ENCODE assay signal across 8 mouse cellular contexts in the genomic region with DNA sequence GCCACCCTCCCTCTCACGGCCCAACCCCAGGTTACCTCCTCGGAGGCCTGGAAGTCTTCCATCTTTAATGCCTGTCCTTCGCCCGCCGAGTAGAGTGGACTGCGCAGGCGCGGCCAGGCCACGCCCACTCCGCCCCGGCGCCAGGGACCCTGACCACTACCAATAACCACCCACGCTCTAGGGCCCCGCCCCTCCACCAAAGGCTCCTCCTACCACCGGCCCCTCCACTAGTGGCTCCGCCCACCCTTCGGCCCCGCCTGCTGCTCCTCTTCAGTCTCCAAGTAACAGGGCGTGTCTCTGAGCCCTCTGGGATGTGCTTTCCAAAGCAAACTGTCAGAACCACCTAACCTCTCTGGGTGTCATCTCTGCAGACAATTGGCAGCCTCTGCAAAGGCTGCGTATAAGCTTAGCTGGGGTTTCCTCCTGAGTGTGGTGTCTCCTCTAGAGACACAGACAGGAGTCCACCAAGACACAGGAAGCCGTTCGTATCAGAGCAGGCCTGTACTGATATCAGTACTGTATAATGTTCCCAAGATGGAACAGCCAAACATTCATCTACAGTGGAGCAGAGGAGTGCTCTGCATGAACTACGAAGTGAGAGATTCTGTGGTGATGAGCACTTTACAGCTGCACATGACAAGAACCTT. TPM values are rescaled to one million over a fixed set of nuclear protein-coding genes. Genes with fewer than 3 reads are reported as not detected.
DNase-seq lines count a peak whose midpoint lies in the region; ATAC-seq and TF ChIP-seq lines count a peak whose summit lies in the region.
"Not testable (repeated sequence)": the region's sequence is repeated elsewhere in the genome, so short reads cannot be mapped to it uniquely, and the experiment has no call there.

A gene (minus strand): TSS at position 162 of the 647 bp plus-strand sequence.

- not testable (repeated sequence) for TF ChIP-seq POLR2A in kidney, adult 2 months (IDR thresholded peaks at IDR 0.05; ENCODE audit: low read depth, low read length); small intestine, adult 2 months (IDR thresholded peaks at IDR 0.05; ENCODE audit: low read depth, low read length)

- not testable (repeated sequence) for TF ChIP-seq CTCF in kidney, adult 2 months (conservative IDR thresholded peaks at IDR 0.05; ENCODE audit: insufficient read depth, insufficient read length, low read depth, low read length); small intestine, adult 2 months (IDR thresholded peaks at IDR 0.05; ENCODE audit: extremely low read depth, insufficient read length, insufficient replicate concordance, low read depth, low read length)

- peak; percentile 100 for DNase-seq in 3134 (ENCODE audit: extremely low read depth, insufficient read length, low spot score)
- peak; percentile 98 to 99 for DNase-seq in adrenal gland, postnatal 36 days
- peak; percentile 96 to 98 for DNase-seq in heart, adult 18-20 months
- peak; percentile 99 for DNase-seq in kidney, adult 2 months
- peak; percentile 95 for DNase-seq in limb, embryonic 11.5 days (ENCODE audit: low spot score)

- H3K27me3 ChIP-seq in embryonic facial prominence, embryonic 12.5 days; kidney, adult 2 months (replicated peaks; ENCODE audit: control insufficient read depth, insufficient read depth, low read length); limb, embryonic 11.5 days (ENCODE audit: control insufficient read depth, insufficient read depth, low read length); midbrain, embryonic 13.5 days; small intestine, adult 2 months (ENCODE audit: control insufficient read depth, insufficient read depth, low read length): not testable (repeated sequence)

- whole genome bisulfite sequencing in embryonic facial prominence, embryonic 12.5 days, result 10% methylated on average over 23 of the region's 23 CpGs
- 7% methylated on average over 23 of the region's 23 CpGs for WGBS in kidney, adult 2 months
- 12% methylated on average over 20 of the region's 23 CpGs for WGBS in limb, embryonic 11.5 days
- 10% methylated on average over 23 of the region's 23 CpGs for WGBS in midbrain, embryonic 13.5 days
- 3% methylated on average over 23 of the region's 23 CpGs for WGBS in small intestine, adult 2 months

- not testable (repeated sequence) for H3K36me3 ChIP-seq in embryonic facial prominence, embryonic 12.5 days; kidney, adult 2 months (ENCODE audit: control insufficient read depth, insufficient read depth, low read length); limb, embryonic 11.5 days (ENCODE audit: control insufficient read depth, insufficient read depth, low read length); midbrain, embryonic 13.5 days; small intestine, adult 2 months (ENCODE audit: control insufficient read depth, insufficient read depth, low read length)

- H3K27ac ChIP-seq in embryonic facial prominence, embryonic 12.5 days; kidney, adult 2 months (ENCODE audit: insufficient read depth, low read depth, low read length); limb, embryonic 11.5 days (replicated peaks; ENCODE audit: low read depth, low read length); small intestine, adult 2 months (ENCODE audit: insufficient read depth, low read depth, low read length): not testable (repeated sequence)
- peak within 1 kb of the TSS; percentile 75 for H3K27ac ChIP-seq in midbrain, embryonic 13.5 days

- peak; percentile 79 for ATAC-seq in embryonic facial prominence, embryonic 12.5 days (ENCODE audit: insufficient number of reproducible peaks, insufficient read depth, low FRiP score, low TSS enrichment)
- ATAC-seq in limb, embryonic 11.5 days (ENCODE audit: insufficient number of reproducible peaks, low FRiP score, low TSS enrichment, low read depth), result peak; percentile 79
- peak; percentile 81 for ATAC-seq in midbrain, embryonic 13.5 days

- peak within 1 kb of the TSS; percentile 57 for H3K4me2 ChIP-seq in embryonic facial prominence, embryonic 12.5 days (replicated peaks)
- peak within 1 kb of the TSS; percentile 47 for H3K4me2 ChIP-seq in limb, embryonic 11.5 days (ENCODE audit: low read depth, severe bottlenecking)
- peak within 1 kb of the TSS; percentile 57 for H3K4me2 ChIP-seq in midbrain, embryonic 13.5 days (replicated peaks)

- H3K9me3 ChIP-seq in embryonic facial prominence, embryonic 12.5 days; limb, embryonic 11.5 days (ENCODE audit: control insufficient read depth, low read length); midbrain, embryonic 13.5 days: not testable (repeated sequence)

- not testable (repeated sequence) for H3K4me1 ChIP-seq in embryonic facial prominence, embryonic 12.5 days; kidney, adult 2 months (ENCODE audit: control insufficient read depth, insufficient read depth, low read length); limb, embryonic 11.5 days (ENCODE audit: control insufficient read depth, insufficient read depth, low read length); midbrain, embryonic 13.5 days (replicated peaks); small intestine, adult 2 months (ENCODE audit: control insufficient read depth, insufficient read depth, insufficient read length, low read length)

- peak within 1 kb of the TSS; percentile 43 for H3K4me3 ChIP-seq in embryonic facial prominence, embryonic 12.5 days
- peak within 1 kb of the TSS; percentile 47; the same call in 1 of the 2 replicates for H3K4me3 ChIP-seq in kidney, adult 2 months (ENCODE audit: insufficient read depth, low read depth, low read length)
- peak within 1 kb of the TSS; percentile 27 for H3K4me3 ChIP-seq in limb, embryonic 11.5 days (ENCODE audit: low read depth, low read length)
- peak within 1 kb of the TSS; percentile 46 for H3K4me3 ChIP-seq in midbrain, embryonic 13.5 days (replicated peaks)
- H3K4me3 ChIP-seq in small intestine, adult 2 months (ENCODE audit: low read depth, low read length), result peak within 1 kb of the TSS; percentile 65

- H3K9ac ChIP-seq in embryonic facial prominence, embryonic 12.5 days, result 0 out of 2 replicates have a peak within 1 kb of the TSS, but pooled peaks have one; percentile 47
- not testable (repeated sequence) for H3K9ac ChIP-seq in limb, embryonic 11.5 days (ENCODE audit: low read length)
- H3K9ac ChIP-seq in midbrain, embryonic 13.5 days (replicated peaks), result peak within 1 kb of the TSS; percentile 61

RNA-seq across cellular contexts. Expression of the gene that starts here (rescaled TPM):
- total RNA-seq in adrenal gland, postnatal 36 days (2021), result 1 to 10 TPM; 2.7 to 3.5 TPM
- polyA plus RNA-seq in embryonic facial prominence, embryonic 12.5 days (2016; fragmentation: Nextera tagmentation; extraction: Ambion mirVana), result 21.8 and 23.5 TPM in 2 replicates
- under 1 TPM; 0.87 to 0.99 TPM for total RNA-seq in heart, adult 18-20 months (2021)
- 3.8 and 4.3 TPM in 2 replicates for polyA plus RNA-seq in kidney, adult 2 months (2012; rRNA removed)
- 20.8 and 25.6 TPM in 2 replicates for polyA plus RNA-seq in limb, embryonic 11.5 days (2014; fragmentation: Nextera tagmentation; extraction: Ambion mirVana)
- 48.2 and 53.2 TPM in 2 replicates for polyA plus RNA-seq in midbrain, embryonic 13.5 days (2015; fragmentation: Nextera tagmentation; extraction: Ambion mirVana)
- polyA plus RNA-seq in small intestine, adult 2 months (2012; rRNA removed), result 3.6 and 10.7 TPM in 2 replicates

Comparison
In these comparisons a context has a peak if more than half of its experiments do, and no peak if none do; other contexts are left out.
1. Peak in DNase-seq in heart, adult 18-20 months; RNA of the gene not detected or under 1 TPM.